Mouse (Mus musculus): ENCODE measurements around the gene Abcb1a.
"Not testable (repeated sequence)": the region's sequence is repeated elsewhere in the genome, so short reads cannot be mapped to it uniquely, and the experiment has no call there.

Gene Abcb1a

DNA sequence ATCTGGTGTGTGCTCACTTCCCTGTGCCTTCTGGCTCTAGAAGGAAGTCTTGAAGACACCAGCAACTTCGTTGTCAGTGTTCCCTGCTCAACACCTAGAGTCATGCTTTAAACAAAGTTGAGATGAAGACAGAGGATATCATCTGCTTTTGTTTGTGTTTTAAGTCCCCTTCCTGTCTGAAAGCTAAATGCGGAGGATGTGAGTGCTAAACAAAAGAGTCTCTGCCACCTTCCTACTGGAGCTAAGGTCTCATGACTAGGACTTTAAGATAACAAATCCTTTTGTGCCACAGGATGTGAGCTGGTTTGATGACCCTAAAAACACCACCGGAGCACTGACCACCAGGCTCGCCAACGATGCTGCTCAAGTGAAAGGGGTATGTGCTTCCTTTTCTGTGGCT is 63.0 kb downstream of the Abcb1a start:
- in situ Hi-C loops (cut with MboI, MseI), result no loop called here

DNA sequence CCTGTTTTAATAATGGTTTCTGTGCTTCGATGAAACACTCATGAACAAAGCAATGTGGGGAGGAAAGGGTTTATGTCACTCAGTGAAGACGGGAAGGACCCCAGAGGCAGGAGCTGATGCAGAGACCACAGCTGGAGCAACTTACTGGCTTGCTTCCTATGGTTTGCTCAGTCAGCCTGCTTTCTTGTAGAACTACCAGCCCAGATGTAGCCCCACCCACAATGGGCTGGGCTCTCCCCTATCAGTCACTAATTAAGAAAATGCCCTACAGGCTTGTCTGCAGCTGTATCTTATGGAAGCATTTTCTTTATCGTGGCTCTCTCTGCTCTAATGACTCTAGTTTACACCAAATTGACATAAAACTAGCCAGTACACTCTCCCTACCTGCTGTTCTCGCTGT is 67.9 kb downstream of the Abcb1a start:
- in situ Hi-C loops (cut with MboI, MseI), result no loop called here

DNA sequence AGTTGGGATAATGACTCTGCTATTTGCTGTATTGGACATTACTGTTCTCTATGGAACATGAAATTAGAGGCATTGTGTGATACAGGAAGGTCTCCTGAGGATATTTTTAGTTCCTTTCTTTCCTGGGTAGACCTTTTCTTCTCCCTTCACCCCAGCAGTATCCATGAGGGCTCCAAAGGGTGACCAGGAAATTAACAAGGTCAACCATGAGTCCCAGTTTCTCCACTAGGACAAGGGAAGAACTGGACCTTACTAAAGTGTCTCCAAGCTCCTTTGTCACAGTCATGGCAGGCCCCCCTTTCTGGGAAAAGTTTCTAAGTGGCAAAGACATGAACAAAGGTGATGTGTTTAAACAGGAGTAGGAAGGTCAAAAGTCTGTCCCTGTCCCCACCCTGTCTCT is 72.8 kb downstream of the Abcb1a start:
- in situ Hi-C loops (cut with MboI, MseI), result no loop called here

DNA sequence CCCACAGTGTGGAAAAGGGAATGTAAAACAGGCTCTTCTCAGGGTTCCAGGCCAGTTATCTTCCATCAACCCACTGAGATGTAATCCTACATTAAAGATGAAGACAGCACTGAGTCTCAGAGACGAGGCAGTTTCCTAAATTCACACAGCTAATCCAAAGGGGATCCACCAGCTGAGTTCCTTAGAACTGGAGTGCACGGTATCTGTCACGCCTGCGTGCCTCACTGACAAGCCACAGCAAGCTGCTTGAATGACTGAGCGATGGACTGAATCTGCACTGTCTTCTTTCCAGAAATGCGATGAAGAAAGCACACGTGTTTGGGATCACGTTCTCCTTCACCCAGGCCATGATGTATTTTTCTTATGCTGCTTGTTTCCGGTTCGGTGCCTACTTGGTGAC is 73.4 kb downstream of the Abcb1a start:
- in situ Hi-C loops (cut with MboI, MseI), result not testable (repeated sequence)

DNA sequence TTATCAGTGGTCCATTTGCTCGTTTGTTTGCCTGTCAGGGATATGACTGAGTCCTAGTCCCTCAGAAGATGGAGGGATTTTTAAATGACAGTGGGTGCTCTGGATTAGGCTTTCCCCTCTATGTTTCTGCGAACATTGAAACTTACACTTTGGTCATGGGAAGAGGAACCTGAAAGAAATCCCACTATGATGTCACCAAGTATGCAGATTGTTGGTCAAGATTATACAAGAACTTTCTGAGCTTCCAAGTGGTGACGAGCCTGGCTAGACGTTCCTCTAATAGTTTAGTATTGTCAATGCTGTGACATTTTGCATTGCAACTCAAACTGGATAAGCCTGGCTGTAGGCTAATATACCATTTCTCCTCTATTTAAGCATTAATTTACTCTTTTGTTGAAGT is 76.5 kb downstream of the Abcb1a start:
- in situ Hi-C loops (cut with MboI, MseI), result no loop called here

DNA sequence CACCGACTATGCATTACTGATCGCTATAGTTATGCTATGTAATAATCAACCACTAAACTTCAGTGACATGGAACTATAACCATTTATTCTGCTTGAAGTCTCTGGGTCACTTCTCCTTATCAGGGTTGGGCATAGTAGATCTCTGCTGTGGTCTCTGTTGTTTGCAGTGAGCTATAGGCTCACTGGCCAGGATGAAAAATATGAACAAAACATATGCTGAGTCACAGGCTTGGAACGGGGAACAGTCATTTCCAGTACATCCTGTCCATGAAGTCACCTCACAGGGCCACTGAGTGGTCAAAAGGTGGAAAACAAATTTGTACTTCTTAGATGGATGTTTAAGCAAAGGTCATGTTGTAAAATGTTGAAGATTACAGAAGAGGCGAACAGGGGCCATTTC is 77.2 kb downstream of the Abcb1a start:
- in situ Hi-C loops (cut with MboI, MseI), result no loop called here

DNA sequence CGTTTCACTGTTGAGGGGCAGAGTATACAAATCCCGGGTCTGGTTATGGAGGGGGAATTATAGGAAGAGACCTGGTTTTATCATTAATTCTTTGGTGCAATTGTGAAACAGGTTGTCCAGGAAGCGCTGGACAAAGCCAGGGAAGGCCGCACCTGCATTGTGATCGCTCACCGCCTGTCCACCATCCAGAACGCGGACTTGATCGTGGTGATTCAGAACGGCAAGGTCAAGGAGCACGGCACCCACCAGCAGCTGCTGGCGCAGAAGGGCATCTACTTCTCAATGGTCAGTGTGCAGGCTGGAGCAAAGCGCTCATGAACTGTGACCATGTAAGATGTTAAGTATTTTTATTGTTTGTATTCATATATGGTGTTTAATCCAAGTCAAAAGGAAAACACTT is 87.4 kb downstream of the Abcb1a start:
- in situ Hi-C loops (cut with MboI, MseI), result not testable (repeated sequence)

DNA sequence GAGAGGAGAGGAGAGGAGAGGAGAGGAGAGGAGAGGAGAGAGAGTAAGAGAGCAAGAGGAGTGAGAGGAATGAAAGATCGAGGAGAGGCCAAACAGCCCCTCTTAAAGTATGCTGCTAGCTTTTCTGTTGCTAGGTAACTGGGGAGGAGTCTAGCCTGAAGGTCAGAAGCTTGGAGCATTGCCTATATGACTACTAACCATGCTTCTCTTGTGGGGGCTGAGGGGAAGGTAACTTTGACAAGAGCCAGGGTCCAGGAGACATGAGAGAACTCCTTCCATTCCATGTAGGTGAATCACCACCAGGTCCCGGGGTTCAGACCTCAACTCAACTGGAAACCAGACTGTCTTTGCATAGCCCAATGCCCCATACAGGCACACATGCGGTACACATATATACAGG is 113.0 kb downstream of the Abcb1a start:
- in situ Hi-C loops (cut with MboI, MseI), result no loop called here

DNA sequence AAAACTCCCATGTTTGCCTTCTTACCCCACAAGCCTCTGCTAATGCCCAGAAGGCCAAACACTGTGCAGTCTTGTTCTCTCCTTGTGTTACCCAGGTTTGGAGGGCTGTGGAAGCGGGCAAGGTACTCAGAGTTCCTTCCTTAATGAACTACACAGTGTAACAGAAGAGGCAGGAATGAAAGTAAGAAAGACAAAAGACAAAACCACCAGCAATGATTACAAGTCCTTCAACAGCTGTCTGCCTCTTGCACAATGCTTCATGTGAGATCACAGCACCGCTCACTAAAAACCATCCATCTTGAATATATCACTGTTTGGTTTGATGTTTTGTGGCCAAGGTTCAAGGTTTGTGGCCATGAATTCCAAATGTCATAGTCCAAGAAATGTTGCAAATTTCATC is 118.4 kb downstream of the Abcb1a start:
- in situ Hi-C loops (cut with MboI, MseI), result no loop called here

DNA sequence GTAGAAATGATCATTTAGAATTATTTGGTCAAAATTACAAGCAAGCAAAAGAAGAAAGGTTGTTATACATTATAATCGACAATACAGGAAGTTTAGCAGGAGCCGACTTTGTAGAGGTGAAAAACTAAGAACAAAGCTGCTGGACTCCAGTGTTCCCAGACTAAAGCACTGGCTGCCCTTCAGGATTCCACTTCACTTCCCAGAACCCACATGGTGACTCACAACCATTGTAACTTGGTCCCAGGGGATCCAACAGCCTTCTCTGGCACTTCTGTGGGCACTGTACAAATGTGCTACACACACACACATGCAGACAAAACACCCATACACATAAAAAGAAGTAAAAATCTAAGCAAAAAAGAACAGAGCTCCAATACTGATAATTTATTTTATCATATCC is 118.9 kb downstream of the Abcb1a start:
- in situ Hi-C loops (cut with MboI, MseI), result no loop called here

DNA sequence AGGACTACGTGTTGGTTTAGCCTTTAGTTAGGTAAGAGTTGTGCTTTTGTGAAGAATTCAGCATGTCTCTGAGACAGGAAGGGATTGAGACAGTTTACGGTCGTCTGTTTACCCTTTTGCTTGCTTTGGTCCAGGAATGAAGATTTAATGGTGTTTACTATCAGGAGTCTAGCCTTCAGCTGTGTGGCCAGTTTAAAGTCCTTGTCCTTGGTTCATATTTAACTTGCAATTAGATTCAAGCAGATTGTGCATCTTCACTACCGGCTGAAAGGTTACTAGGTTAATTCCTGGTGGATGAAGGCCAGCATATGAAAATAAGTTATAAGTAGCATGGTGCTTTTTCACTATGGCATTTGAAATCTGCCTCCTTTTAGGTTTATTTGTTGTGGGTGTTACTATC is 132.4 kb downstream of the Abcb1a start:
- in situ Hi-C loops (cut with MboI, MseI), result no loop called here

Measured in regulatory T cell (primary cell).